Mouse (Mus musculus): ENCODE measurements at regions not wholly inside any gene's neighbourhood (a gene's known extent, or its start where the extent isn't known, plus 50 kb on each side); places are given as distances from the start of the nearest gene placed in this dataset.
A peak's percentile ranks its signal among the peaks of the same experiment; 100 is the strongest.

DNA sequence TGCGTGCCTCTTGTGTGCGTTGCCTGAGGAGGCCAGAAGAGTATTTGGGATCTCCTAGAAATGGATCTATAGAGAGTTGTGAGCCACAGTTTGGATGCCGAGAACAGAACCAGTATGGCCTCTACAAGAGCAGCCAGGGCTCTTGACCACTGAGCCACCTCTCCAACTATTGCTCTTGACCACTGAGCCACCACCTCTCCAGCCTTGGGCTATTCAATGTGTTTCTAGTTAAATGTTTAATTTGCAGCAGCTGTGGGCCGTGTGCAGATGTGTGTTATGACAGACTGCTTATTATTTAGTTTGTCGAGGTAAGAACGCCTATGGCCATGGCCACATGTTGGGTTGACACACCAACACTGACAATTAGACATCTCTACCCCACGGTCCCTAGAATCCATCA lies 452.9 kb upstream of the Cdh4 start:
- DNase-seq (ENCODE audit: low spot score in 2 of 2): no peak

DNA sequence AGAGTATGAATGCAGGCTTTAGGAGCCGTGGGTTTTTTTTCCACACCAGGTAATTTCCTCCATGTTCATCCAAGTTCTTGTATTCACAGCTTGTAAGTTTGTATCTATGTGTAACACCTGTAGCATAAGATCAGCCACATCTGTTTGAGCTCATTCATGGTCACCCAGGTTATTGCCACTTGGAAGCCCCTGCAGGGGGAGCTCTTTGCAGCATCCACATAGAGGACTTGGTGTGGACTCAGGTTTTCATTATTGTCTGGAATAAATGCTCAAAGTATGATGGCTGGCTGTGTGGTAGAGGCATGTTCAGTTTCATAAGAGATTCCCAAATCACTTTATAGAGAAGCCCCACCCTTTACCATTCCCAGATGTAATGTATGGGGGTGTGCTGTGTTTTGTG lies 452.4 kb upstream of the Cdh4 start:
- DNase-seq (ENCODE audit: low spot score in 2 of 2): no peak

GRCm38 (mm10) chr2:178990959-178991358 lies 451.3 kb upstream of the Cdh4 start:
- no peak for DNase-seq (ENCODE audit: low spot score in 2 of 2)

- no peak for DNase-seq (ENCODE audit: low spot score in 2 of 2)
Observed at GRCm38 (mm10) chr2:178992334-178993116, 449.7 kb upstream of the Cdh4 start.

DNA sequence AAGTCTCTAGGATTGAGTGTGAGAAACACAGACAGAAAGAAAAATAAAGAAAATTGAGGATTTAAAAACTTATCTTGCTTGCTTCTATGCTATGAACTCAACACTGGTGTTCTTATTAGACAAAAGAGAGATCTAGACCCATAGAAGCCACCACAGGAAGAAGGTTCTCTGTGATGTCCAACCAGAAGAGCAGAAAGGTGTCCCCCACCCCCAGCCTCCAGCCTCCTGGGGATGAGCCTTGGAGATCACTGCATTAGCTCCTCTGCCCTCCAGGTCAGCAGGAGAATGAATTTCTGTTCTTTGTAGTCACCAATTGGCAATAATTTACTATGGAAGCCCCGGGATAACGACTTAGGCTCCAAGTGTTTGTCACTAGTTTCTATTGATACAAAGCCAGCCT lies 444.3 kb upstream of the Cdh4 start:
- DNase-seq (ENCODE audit: low spot score in 2 of 2): no peak

DNA sequence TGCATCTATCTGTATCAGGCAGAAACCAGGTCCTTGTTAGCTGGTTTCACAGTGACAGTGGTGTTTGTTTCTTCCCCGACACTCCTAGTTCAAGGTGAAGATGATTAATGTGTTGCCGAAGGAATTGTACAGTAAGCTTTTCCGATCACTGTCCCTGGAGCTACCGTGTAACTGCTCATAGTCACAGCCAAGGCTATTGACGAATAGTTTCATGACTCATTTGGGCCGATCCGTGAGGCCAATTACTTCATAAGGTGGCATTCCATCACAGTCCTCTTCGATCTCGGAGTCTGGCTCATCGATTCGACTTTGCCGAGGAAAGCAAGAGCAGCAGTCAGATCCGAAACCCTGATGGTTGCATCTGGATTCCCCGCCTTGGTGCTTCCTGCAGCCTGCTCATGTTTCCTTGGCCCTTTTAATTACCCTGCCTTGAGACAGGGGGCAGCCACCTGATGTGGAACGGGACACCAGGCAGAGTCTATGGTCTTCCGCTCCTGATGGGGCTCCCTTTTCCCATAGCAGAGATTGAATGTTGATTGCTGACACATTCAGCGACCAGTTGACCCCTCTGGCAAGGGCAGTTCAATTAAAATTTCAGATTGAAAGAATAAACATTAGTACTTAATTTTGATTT lies 441.7 kb upstream of the Cdh4 start:
- no peak for DNase-seq (ENCODE audit: low spot score in 2 of 2)

- no peak for DNase-seq (ENCODE audit: low spot score in 2 of 2)
Observed at GRCm38 (mm10) chr2:179007766-179008165, 434.5 kb upstream of the Cdh4 start.

DNA sequence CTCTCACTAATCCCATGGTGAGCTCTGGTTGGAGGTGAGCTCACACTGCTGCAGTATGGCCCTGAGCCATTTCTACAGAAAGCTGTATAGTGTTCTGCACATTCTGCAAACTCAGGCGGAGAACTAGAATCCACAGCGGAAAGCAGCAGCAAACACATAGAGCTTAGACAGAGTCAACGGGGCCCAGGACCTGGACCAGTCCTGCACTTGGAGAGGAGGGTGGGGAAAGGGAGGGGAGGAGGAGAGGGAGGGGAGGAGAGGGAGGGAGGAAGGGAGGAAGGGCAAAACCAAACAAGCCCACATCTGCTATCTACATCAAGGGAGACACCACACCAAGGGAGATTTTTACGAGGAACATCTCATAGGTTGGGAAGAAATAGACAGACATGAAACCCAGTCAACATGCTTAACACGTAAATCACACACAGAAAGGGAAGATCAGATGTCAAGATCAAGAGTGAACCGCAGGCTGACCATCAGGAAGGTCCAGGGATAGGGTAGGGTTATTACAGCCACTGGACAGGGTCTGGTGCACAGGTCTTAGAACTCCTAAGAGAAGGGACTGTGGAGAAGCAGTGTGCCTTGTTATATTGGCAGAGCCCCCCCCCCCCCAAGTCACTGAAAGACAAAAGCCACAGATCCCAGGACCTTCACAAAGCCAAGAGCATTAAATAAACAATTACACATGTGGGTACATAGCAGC lies 428.2 kb upstream of the Cdh4 start:
- no peak for DNase-seq (ENCODE audit: low spot score in 2 of 2)

GRCm38 (mm10) chr2:179022675-179023194 lies 419.5 kb upstream of the Cdh4 start:
- DNase-seq (ENCODE audit: low spot score in 2 of 2): no peak

DNA sequence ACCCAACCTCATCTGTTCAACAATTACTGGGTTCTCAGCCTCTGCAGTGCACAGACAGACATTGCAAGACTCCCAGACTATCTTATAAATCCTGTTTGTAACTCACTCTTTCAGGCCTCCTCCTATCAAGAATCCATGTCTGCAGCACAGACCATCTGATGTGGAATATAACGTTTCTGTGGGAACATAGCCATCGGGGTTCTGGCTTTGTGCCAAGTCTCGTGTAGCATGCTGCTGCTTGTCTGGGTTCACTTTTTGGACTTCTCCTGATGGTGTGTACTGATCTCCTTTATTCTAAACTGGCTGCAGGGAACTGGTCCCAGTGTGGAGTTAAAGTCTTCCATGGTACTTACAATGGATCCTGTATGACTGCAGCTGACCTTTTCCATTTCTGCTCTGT lies 418.0 kb upstream of the Cdh4 start:
- DNase-seq (ENCODE audit: low spot score in 2 of 2): no peak

- no peak for DNase-seq (ENCODE audit: low spot score in 2 of 2)
Observed at GRCm38 (mm10) chr2:179033171-179033570, 409.1 kb upstream of the Cdh4 start.

DNA sequence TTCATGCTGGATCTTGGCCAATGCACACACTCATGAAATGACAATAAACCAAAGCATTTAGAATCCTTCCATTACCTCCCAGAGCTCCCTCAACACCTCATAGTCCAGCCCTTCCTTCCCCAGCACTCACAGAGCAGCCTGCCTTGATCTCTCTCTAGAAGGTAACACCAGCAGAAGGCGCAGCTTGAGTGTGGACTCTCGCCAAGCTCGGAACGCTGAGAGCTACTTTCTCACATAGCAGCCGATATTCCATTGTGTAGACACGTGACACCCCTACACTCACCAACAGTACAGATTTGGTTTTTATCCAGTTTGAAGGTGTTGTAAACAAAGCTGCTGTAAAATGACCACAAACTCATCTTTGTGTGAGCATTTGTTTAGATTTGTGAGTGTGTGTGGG lies 406.8 kb upstream of the Cdh4 start:
- DNase-seq (ENCODE audit: low spot score in 2 of 2): no peak

DNA sequence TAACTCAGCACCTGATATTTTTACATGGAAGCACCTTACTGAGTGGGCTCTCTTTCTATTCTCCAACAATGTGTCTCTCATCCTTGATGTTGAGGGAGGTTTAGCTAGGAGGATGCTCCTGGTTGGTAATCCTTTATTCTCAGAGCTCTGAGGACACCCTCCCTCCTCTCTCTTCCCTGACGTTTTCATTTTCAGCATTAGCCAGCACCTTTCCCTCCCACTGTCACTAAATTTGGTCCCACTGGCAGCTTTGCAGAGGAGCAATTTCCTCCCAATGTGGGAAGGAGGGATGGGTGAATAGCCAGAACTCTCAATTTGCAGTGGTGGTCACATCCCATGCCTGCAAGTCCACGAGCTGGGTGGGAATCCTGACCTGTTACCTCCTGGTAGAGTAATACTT lies 402.5 kb upstream of the Cdh4 start:
- no peak for DNase-seq (ENCODE audit: low spot score in 2 of 2)

DNA sequence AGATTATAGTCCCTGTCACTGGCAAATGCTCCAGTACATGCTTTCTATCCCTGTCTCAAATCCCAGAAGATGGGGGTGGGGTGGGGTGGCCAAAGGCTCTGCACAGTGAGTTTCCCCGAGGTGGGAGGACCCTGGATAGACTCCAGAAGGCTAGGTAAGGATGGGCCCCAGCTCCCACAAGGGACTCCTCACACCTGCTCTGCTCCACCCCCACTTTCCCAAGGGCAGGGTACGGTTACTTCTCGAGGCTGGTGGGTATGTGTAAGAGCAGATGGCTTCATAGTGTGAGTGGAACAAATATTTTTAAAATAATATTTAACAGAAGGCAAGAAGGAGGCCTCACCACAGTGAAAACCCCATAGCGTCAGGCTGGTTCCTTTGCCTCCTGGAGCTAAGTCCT lies 398.6 kb upstream of the Cdh4 start:
- no peak for DNase-seq (ENCODE audit: low spot score in 2 of 2)

DNA sequence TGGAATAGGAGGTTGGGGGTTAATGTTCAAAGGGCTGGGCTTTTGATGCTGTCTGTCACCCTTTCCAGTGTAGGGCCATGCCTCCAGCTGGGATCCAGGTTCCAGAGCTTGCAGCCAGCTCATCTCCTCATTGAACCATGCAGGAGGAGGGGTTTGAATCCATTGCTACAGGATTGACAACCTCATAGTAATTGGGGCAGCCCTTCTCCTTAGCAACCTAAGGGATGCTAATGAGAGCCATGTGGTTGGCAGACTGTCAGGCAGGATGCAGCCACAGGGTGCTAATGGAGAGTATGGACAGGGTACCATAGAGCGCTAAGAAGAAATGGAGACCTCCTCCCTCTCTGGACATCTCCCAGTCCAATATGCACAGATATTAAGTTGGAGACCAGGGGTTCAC lies 396.9 kb upstream of the Cdh4 start:
- DNase-seq (ENCODE audit: low spot score in 2 of 2): no peak

GRCm38 (mm10) chr2:179054441-179054840 lies 387.8 kb upstream of the Cdh4 start:
- DNase-seq (ENCODE audit: low spot score in 2 of 2): no peak

- DNase-seq (ENCODE audit: low spot score in 2 of 2): no peak
Observed at GRCm38 (mm10) chr2:179064616-179065015, 377.6 kb upstream of the Cdh4 start.

GRCm38 (mm10) chr2:179069520-179069919 lies 372.7 kb upstream of the Cdh4 start:
- DNase-seq (ENCODE audit: low spot score in 2 of 2): no peak

GRCm38 (mm10) chr2:179070346-179070745 lies 371.9 kb upstream of the Cdh4 start:
- peak in 1 of 2 experiments; percentile 22 for DNase-seq (ENCODE audit: low spot score in 2 of 2)

GRCm38 (mm10) chr2:179080462-179081274 lies 361.6 kb upstream of the Cdh4 start:
- no peak for DNase-seq (ENCODE audit: low spot score in 2 of 2)

DNA sequence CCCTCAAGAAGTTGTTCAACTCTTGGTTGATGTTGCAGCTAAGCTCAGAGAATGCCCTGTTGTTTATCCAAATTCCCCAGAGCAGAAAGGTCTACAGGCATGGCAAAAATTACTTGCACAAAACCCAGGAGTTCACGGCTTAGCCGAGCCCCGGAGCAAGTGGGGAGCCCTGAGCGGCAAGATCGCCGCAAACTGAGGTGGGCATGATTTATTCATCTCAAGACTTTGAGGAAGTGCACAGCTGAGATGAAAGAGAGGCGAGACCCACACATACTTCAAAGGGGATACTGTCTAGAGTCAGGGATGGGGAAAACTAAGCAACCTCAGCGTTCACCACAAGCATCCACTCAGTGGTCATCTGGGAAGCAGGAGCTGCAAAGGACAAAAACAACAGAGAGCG lies 355.3 kb upstream of the Cdh4 start:
- no peak for DNase-seq (ENCODE audit: low spot score in 2 of 2)
